Comparison of ENCODE assay signal across 23 mouse cellular contexts in the genomic region with DNA sequence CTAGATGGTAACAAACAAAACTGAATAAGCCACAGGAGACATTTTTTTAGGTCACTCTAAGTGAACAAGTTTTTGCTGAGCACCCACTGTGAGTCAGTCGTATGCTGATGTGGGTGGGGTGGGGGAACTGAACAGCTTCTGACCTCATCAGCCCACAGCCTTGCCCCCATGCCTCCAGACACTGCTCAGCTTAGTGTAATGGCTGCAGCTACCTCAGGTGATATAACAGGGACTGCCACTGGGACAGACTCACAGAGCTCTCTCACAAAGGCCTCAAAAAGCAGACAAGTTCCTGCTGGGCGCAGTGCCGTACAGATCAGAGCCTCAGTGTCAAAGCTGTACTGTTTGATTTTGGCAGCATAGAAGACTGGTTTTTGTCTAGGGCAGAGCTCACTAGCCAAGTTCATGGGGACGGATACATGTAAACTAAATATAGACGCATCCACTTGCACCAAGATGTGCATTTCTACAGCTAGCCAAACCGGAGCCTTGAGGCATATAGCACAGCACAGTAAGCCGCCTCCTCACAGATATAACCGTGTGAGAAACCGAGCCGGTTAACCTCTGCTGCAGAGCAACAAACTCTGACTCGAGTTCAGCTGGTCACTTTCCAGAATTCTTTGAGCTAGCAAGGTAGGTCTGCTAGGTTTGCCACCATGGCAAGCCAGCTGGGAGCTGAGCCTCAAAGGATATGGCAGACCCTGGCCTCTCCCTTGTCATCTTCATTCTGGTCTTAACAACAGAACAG. TPM values are rescaled to one million over a fixed set of nuclear protein-coding genes. Genes with fewer than 3 reads are reported as not detected.
DNase-seq lines count a peak whose midpoint lies in the region; ATAC-seq lines count a peak whose summit lies in the region.
"Had no signal": no experiment of that assay in that cellular context is flagged by ENCODE, and none has a peak within 500 bp of the region (broad histone marks: within the 10 kb centered on the region; RNA-seq: fewer than 3 reads in every experiment).

No protein-coding gene starts in this region.

- no peaks in the 10 kb centered on the region for H3K9me3 ChIP-seq in midbrain, embryonic 13.5 days
- H3K9me3 ChIP-seq in midbrain, embryonic 10.5 days (replicated peaks), result no peaks in the 10 kb centered on the region
- H3K9me3 ChIP-seq: embryonic facial prominence, embryonic 10.5 days; hindbrain, embryonic 15.5 days; kidney, embryonic 15.5 days; lung, embryonic 15.5 days had no signal

- H3K4me2 ChIP-seq in midbrain, embryonic 13.5 days (replicated peaks), result no peak overlapping the region
- H3K4me2 ChIP-seq: hindbrain, embryonic 15.5 days; kidney, embryonic 15.5 days; lung, embryonic 15.5 days; midbrain, embryonic 11.5 days had no signal

- no peak overlapping the region for H3K27ac ChIP-seq in midbrain, embryonic 13.5 days
- no peak overlapping the region for H3K27ac ChIP-seq in midbrain, embryonic 10.5 days (replicated peaks)
- H3K27ac ChIP-seq: embryonic facial prominence, embryonic 10.5 days; hindbrain, embryonic 15.5 days; kidney, embryonic 15.5 days; liver, embryonic 14.5 days; lung, embryonic 15.5 days; macrophage had no signal

- H3K27me3 ChIP-seq in midbrain, embryonic 13.5 days, result no peaks in the 10 kb centered on the region
- no peaks in the 10 kb centered on the region for H3K27me3 ChIP-seq in midbrain, embryonic 10.5 days (ENCODE audit: low read depth, poor library complexity, severe bottlenecking)
- H3K27me3 ChIP-seq: hindbrain, embryonic 15.5 days; kidney, embryonic 15.5 days; lung, embryonic 15.5 days had no signal

- H3K4me3 ChIP-seq in midbrain, embryonic 13.5 days (replicated peaks), result no peak overlapping the region
- no peak overlapping the region for H3K4me3 ChIP-seq in midbrain, embryonic 10.5 days
- H3K4me3 ChIP-seq: embryonic facial prominence, embryonic 10.5 days; hindbrain, embryonic 15.5 days; kidney, embryonic 15.5 days; lung, embryonic 15.5 days had no signal

- no peak for DNase-seq in frontal cortex, postnatal 36 days (ENCODE audit: low spot score in 2 of 2)
- DNase-seq in midbrain, embryonic 10.5 days (ENCODE audit: low spot score), result no peak
- DNase-seq in R1 (ENCODE audit: low read depth, low spot score), result peak; percentile 20
- peak; percentile 74 for DNase-seq in fat pad, adult 2 months (ENCODE audit: extremely low read depth, low read depth, low spot score)
- DNase-seq: adrenal gland, adult 2 months; B cell, adult 2 months; cerebellum, adult 9-10 months; heart, postnatal 4 days; right cerebral cortex, postnatal 14 days; spleen, adult 18-20 months had no signal

- H3K4me1 ChIP-seq in midbrain, embryonic 13.5 days (replicated peaks), result 0 out of 2 replicates have a peak, but pooled peaks cover 12% of the 10 kb centered on the region
- no peaks in the 10 kb centered on the region for H3K4me1 ChIP-seq in midbrain, embryonic 10.5 days
- H3K4me1 ChIP-seq: hindbrain, embryonic 15.5 days; kidney, embryonic 15.5 days; lung, embryonic 15.5 days had no signal

- H3K36me3 ChIP-seq in midbrain, embryonic 13.5 days, result no peaks in the 10 kb centered on the region
- no peaks in the 10 kb centered on the region for H3K36me3 ChIP-seq in midbrain, embryonic 10.5 days
- H3K36me3 ChIP-seq: embryonic facial prominence, embryonic 10.5 days; hindbrain, embryonic 15.5 days; kidney, embryonic 15.5 days; lung, embryonic 15.5 days had no signal

- WGBS in midbrain, embryonic 13.5 days, result 80% methylated on average over 11 of the region's 11 CpGs
- WGBS in midbrain, embryonic 10.5 days, result 84% methylated on average over 11 of the region's 11 CpGs

- peak; percentile 36; the same call in 1 of the 2 replicates for ATAC-seq in frontal cortex, adult (ENCODE audit: low TSS enrichment)
- ATAC-seq in midbrain, embryonic 13.5 days, result 0 out of 2 replicates have a peak, but pooled peaks have one; percentile 34
- ATAC-seq in monocyte, adult 5-6 weeks (replicated peaks; ENCODE audit: insufficient number of reproducible peaks, low FRiP score, low TSS enrichment, poor library complexity, severe bottlenecking), result no peak
- ATAC-seq: intestine, postnatal 0 days had no signal

- no peak overlapping the region for H3K9ac ChIP-seq in midbrain, embryonic 13.5 days (replicated peaks)
- H3K9ac ChIP-seq: hindbrain, embryonic 15.5 days; kidney, embryonic 15.5 days; liver, embryonic 14.5 days; lung, embryonic 15.5 days had no signal

RNA-seq across cellular contexts. Expression of gene Spcs2, which starts 39.8 kb away (rescaled TPM):
- 326 and 337 TPM in 2 replicates for polyA plus RNA-seq in midbrain, embryonic 13.5 days (2015; fragmentation: Nextera tagmentation; extraction: Ambion mirVana)
- 396 and 411 TPM in 2 replicates for polyA plus RNA-seq in midbrain, embryonic 10.5 days (2016; fragmentation: Nextera tagmentation; extraction: Ambion mirVana)
- total RNA-seq in monocyte, adult 5-6 weeks (2017), result 121 to 148 TPM (median 139 TPM) in 3 replicates

RNA-seq across cellular contexts. Expression of gene Xrra1, which starts 44.2 kb away (rescaled TPM):
- 0.62 and 0.79 TPM in 2 replicates for polyA plus RNA-seq in midbrain, embryonic 13.5 days (2015; fragmentation: Nextera tagmentation; extraction: Ambion mirVana)
- polyA plus RNA-seq in midbrain, embryonic 10.5 days (2016; fragmentation: Nextera tagmentation; extraction: Ambion mirVana), result 0.27 and 0.38 TPM in 2 replicates
- 0.21 to 0.86 TPM in 2 of 3 replicates, not detected in the other for total RNA-seq in monocyte, adult 5-6 weeks (2017)
- total RNA-seq: common myeloid progenitor, adult 5-6 weeks; neutrophil, adult 5-6 weeks had no signal
- polyA plus RNA-seq: liver, embryonic 14.5 days had no signal

Comparison
In these comparisons a context has a peak if more than half of its experiments do, and no peak if none do; other contexts are left out.
1. DNase-seq: peak in R1 (single experiment) and fat pad, adult 2 months (single experiment); none in frontal cortex, postnatal 36 days (0 of 2) and midbrain, embryonic 10.5 days (single experiment).